Mouse (Mus musculus) liver, embryonic 14.5 days (tissue): ENCODE measurements at regions not wholly inside any gene's neighbourhood (a gene's known extent, or its start where the extent isn't known, plus 50 kb on each side); places are given as distances from the start of the nearest gene placed in this dataset.

Experiments used
- ATAC-seq: fragments of 200-750 bp; cut with Nextera tagmentation; 2 replicates; pipeline ENCODE4 v1.8.0; 2017; ENCODE audit warnings: moderate number of reproducible peaks, mild to moderate bottlenecking, moderate library complexity; ENCODE audit not compliant: insufficient read depth
- DNase-seq, 3 experiments: peaks; one replicate each; pipeline ENCODE4 v3.0.0-alpha.2; 2012 to 2013; ENCODE audit warnings: low read depth in 3 of 3, low spot score in 3 of 3
- H3K27ac ChIP-seq: fragments of 300-500 bp; sonication (generic); 2 replicates; pipeline ENCODE4 v1.5.1; 2014; ENCODE audit warnings: moderate library complexity, mild to moderate bottlenecking, control low read depth, inconsistent platforms
- H3K27me3 ChIP-seq: fragments of 300-500 bp; sonication (generic); 2 replicates; pipeline ENCODE4 v1.6.1; 2014; ENCODE audit warnings: mild to moderate bottlenecking, low read length, moderate library complexity; ENCODE audit not compliant: control insufficient read depth, insufficient read depth
- H3K36me3 ChIP-seq: fragments of 300-500 bp; sonication (generic); replicated peaks from 2 replicates; pipeline ENCODE4 v1.6.1; 2014; ENCODE audit warnings: low read depth; ENCODE audit not compliant: control insufficient read depth, insufficient read depth
- H3K4me1 ChIP-seq, 2 experiments: fragments of 200-500 bp in 1 of 2; fragments of 300-500 bp in 1 of 2; sonication (generic) in 1 of 2; replicated peaks; 2 replicates each; pipeline ENCODE4 v1.6.1; 2012 to 2014; ENCODE audit warnings: antibody characterized with exemption in 1 of 2, inconsistent platforms in 1 of 2, low read length in 1 of 2; ENCODE audit not compliant: control insufficient read depth in 2 of 2, insufficient read depth in 2 of 2
- H3K4me2 ChIP-seq: fragments of 300-500 bp; sonication (generic); 2 replicates; pipeline ENCODE4 v1.6.1; 2014; ENCODE audit warnings: low read depth, mild to moderate bottlenecking, control low read depth, moderate library complexity
- H3K4me3 ChIP-seq, 2 experiments: fragments of 200-500 bp in 1 of 2; fragments of 300-500 bp in 1 of 2; sonication (generic) in 1 of 2; 2 replicates each; pipeline ENCODE4 v1.5.1; 2012 to 2014; ENCODE audit warnings: low read depth in 2 of 2, low read length in 2 of 2, mild to moderate bottlenecking in 2 of 2, control low read depth in 1 of 2, inconsistent platforms in 1 of 2, moderate library complexity in 1 of 2; ENCODE audit not compliant: insufficient read depth in 1 of 2
- H3K9ac ChIP-seq: fragments of 300-500 bp; sonication (generic); replicated peaks from 2 replicates; pipeline ENCODE4 v1.6.1; 2014; ENCODE audit warnings: mild to moderate bottlenecking, control low read depth, moderate library complexity
- H3K9me3 ChIP-seq: fragments of 300-500 bp; sonication (generic); 2 replicates; pipeline ENCODE4 v1.6.1; 2016; ENCODE audit warnings: low read length, mixed read lengths; ENCODE audit not compliant: control insufficient read depth
- CTCF ChIP-seq: IDR thresholded peaks from 2 replicates; pipeline ENCODE4 v1.5.1; 2016; ENCODE audit warnings: antibody characterized with exemption, low read depth, control low read depth
- EP300 ChIP-seq: IDR thresholded peaks from 2 replicates; pipeline ENCODE4 v1.6.1; 2016; ENCODE audit warnings: antibody characterized with exemption, low read depth
- WGBS: fragments of 180-500 bp; shearing (Covaris S2); extraction: QIAGEN DNeasy Blood & Tissue Kit; methylation state at CpG from one replicate; pipeline ENCODE4 v1.1.7; 2014; ENCODE audit not compliant: insufficient replicate concordance; 5-methylcytosine and 5-hydroxymethylcytosine counted together

- Histone ChIP-seq H3K9ac (no peak overlapping the region), H3K4me2 (no peak overlapping the region), H3K4me3 (no peak overlapping the region), H3K27me3 (no peaks in the 10 kb centered on the region), H3K27ac (no peak overlapping the region), H3K4me1 (no peaks in the 10 kb centered on the region), H3K36me3 (no peaks in the 10 kb centered on the region), H3K9me3 (no peaks in the 10 kb centered on the region)
- TF ChIP-seq CTCF (no peak), EP300 (no peak)
- no peak for ATAC-seq
- WGBS, result 70% methylated on average over 1 of the region's 1 CpGs
- no peak for DNase-seq
Measured at GRCm38 (mm10) chr5:7779827-7780226, 180.4 kb upstream of the Steap4 start.

DNA sequence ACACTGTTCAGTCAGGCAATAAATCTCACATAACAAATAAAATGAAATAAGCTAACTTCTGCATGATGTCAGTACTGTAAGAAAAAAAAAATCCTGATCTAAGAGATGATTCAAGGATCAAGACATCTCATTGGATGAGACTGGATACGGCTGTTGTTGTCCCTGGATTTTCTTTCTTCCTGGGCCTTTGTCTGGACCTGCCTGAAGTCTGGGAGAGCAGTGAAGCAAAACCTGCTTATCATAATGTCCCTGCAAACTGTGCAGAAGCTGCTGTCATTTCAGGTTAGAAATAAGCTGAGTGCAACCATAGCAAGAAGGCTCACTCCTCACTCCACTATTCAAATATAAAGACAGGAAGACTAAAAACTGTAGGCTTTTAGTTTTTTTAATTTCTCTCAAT, 178.0 kb upstream of the Steap4 start:
- 57% methylated on average over 1 of the region's 1 CpGs for WGBS
- Histone ChIP-seq H3K4me1 (no peaks in the 10 kb centered on the region), H3K27ac (no peak overlapping the region), H3K36me3 (no peaks in the 10 kb centered on the region), H3K4me3 (no peak overlapping the region), H3K4me2 (no peak overlapping the region), H3K9me3 (no peaks in the 10 kb centered on the region), H3K27me3 (no peaks in the 10 kb centered on the region), H3K9ac (no peak overlapping the region)
- no peak for ATAC-seq
- no peak for DNase-seq
- TF ChIP-seq EP300, result no peak

DNA sequence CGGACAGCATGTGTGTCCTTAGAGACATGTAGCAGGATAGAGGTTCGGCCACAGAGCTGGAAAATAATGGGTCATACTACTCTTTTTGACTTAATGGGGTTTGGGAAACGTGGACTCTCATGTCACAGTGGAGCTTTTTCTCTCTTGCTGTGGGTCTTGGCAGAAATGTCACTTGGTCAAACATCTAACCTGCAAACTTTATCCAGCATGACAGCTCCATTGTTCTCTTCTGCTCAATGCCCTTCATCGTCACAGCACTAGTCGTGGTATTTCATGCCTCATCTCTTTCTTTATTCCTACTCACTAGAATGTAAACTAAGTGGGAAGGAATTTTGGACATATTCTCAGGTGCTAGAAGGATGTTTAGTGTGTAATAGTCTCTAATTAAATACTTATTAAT, 171.9 kb upstream of the Steap4 start:
- Histone ChIP-seq H3K4me2 (no peak overlapping the region), H3K27me3 (no peaks in the 10 kb centered on the region), H3K36me3 (no peaks in the 10 kb centered on the region), H3K4me3 (no peak overlapping the region), H3K4me1 (no peaks in the 10 kb centered on the region), H3K9me3 (no peaks in the 10 kb centered on the region), H3K27ac (no peak overlapping the region), H3K9ac (no peak overlapping the region)
- 46% methylated on average over 5 of the region's 5 CpGs for WGBS
- no peak for ATAC-seq
- TF ChIP-seq CTCF (no peak), EP300 (no peak)
- DNase-seq, result no peak

GRCm38 (mm10) chr5:7789126-7789525, 171.1 kb upstream of the Steap4 start:
- TF ChIP-seq CTCF, result no peak
- TF ChIP-seq EP300, result no peak

DNA sequence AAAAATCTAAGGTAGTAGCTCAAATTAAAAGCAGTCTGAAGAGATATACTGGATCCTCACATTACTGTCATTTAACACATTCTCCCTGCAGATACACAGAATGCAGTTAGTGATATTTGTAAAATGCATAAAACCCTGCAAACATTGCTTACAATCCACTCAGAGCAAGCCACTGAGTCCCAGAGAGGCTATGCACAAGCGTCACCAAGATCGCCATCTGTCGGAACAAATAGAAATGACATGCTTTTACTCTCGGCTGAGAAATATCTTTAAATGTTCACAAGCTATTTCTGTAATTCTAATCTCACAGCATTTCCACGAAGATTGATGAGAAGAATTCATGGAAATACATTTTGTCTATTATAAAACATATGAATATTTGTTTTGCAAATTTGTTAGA, 139.7 kb upstream of the Steap4 start:
- Histone ChIP-seq H3K9me3 (no peaks in the 10 kb centered on the region), H3K36me3 (no peaks in the 10 kb centered on the region), H3K9ac (no peak overlapping the region), H3K27ac (no peak overlapping the region), H3K27me3 (no peaks in the 10 kb centered on the region), H3K4me3 (no peak overlapping the region), H3K4me2 (no peak overlapping the region), H3K4me1 (no peaks in the 10 kb centered on the region)
- DNase-seq (no peak), ATAC-seq (no peak)
- no peak for TF ChIP-seq EP300
- peak; percentile 8; the same call in 1 of the 2 replicates for TF ChIP-seq CTCF
- 29% methylated on average over 5 of the region's 5 CpGs for WGBS

More at GRCm38 (mm10) chr5:7789126-7789525, 171.1 kb upstream of the Steap4 start:
- no peaks in the 10 kb centered on the region for H3K9me3 ChIP-seq
- no peaks in the 10 kb centered on the region for H3K27me3 ChIP-seq
- H3K4me2 ChIP-seq, result no peak overlapping the region
- no peak overlapping the region for H3K4me3 ChIP-seq
- ATAC-seq (no peak), DNase-seq (no peak)
- H3K9ac ChIP-seq, result no peak overlapping the region
- H3K27ac ChIP-seq, result no peak overlapping the region
- no peaks in the 10 kb centered on the region for H3K36me3 ChIP-seq
- whole genome bisulfite sequencing, result 72% methylated on average over 1 of the region's 1 CpGs
- H3K4me1 ChIP-seq, result no peaks in the 10 kb centered on the region

DNA sequence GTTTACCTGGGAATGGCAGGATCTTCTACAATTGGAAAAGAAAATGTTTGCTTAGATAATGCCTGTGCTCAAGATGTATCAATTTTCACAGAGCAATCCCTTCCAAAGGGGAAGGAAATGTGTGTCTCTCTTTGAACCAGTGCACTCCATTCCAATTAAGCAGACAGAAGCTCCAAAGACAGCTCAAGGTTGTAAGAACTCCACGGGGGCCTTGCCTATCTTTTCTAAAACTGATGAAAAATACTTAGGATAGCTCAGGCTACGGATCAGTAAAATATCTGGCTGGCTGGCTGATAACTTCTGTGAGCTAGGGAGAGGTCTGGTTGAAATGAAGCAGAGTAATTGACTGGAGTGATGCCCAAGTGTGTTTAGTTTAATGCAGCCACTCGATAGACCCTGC, 138.6 kb upstream of the Steap4 start:
- Histone ChIP-seq H3K27ac (no peak overlapping the region), H3K36me3 (no peaks in the 10 kb centered on the region), H3K9ac (no peak overlapping the region), H3K27me3 (no peaks in the 10 kb centered on the region), H3K9me3 (no peaks in the 10 kb centered on the region), H3K4me2 (no peak overlapping the region), H3K4me3 (no peak overlapping the region), H3K4me1 (no peaks in the 10 kb centered on the region)
- no peak for DNase-seq
- TF ChIP-seq CTCF, result no peak
- no peak for TF ChIP-seq EP300
- WGBS, result 31% methylated on average over 3 of the region's 3 CpGs
- no peak for ATAC-seq
